Comparison of ENCODE assay signal across 16 mouse cellular contexts in genomic region chr19:16490756-16491155, GRCm38 (mm10). TPM values are rescaled to one million over a fixed set of nuclear protein-coding genes. Genes with fewer than 3 reads are reported as not detected.
A peak's percentile ranks its signal among the peaks of the same experiment; 100 is the strongest.
DNase-seq lines count a peak whose midpoint lies in the region; ATAC-seq and TF ChIP-seq lines count a peak whose summit lies in the region.
"Had no signal": no experiment of that assay in that cellular context is flagged by ENCODE, and none has a peak within 500 bp of the region (broad histone marks: within the 10 kb centered on the region; RNA-seq: fewer than 3 reads in every experiment).

No protein-coding gene starts in this region.

- H3K27ac ChIP-seq in heart, embryonic 11.5 days (ENCODE audit: low read depth, low read length) = no peak overlapping the region
- H3K27ac ChIP-seq in lung, embryonic 16.5 days (ENCODE audit: low read length) = peak overlapping the region; percentile 58
- peak overlapping the region; percentile 27; the same call in 1 of the 2 replicates for H3K27ac ChIP-seq in embryonic facial prominence, embryonic 12.5 days
- H3K27ac ChIP-seq in limb, embryonic 14.5 days (replicated peaks; ENCODE audit: low read depth, low read length) = peak overlapping the region; percentile 56; the same call in 1 of the 2 replicates
- H3K27ac ChIP-seq in hindbrain, embryonic 12.5 days = no peak overlapping the region
- H3K27ac ChIP-seq: hindbrain, embryonic 15.5 days; liver, embryonic 15.5 days; midbrain, embryonic 15.5 days had no signal

- no peak overlapping the region for H3K9ac ChIP-seq in heart, embryonic 11.5 days (ENCODE audit: low read depth, low read length)
- no peak overlapping the region for H3K9ac ChIP-seq in lung, embryonic 16.5 days (ENCODE audit: low read length)
- no peak overlapping the region for H3K9ac ChIP-seq in embryonic facial prominence, embryonic 12.5 days
- H3K9ac ChIP-seq in limb, embryonic 14.5 days (ENCODE audit: low read depth, low read length, severe bottlenecking) = no peak overlapping the region
- H3K9ac ChIP-seq in hindbrain, embryonic 12.5 days = no peak overlapping the region
- H3K9ac ChIP-seq: hindbrain, embryonic 15.5 days; liver, embryonic 15.5 days; midbrain, embryonic 15.5 days had no signal

- H3K9me3 ChIP-seq in heart, embryonic 11.5 days (replicated peaks; ENCODE audit: control insufficient read depth, low read length) = no peaks in the 10 kb centered on the region
- no peaks in the 10 kb centered on the region for H3K9me3 ChIP-seq in lung, embryonic 16.5 days (ENCODE audit: control insufficient read depth, low read length)
- no peaks in the 10 kb centered on the region for H3K9me3 ChIP-seq in embryonic facial prominence, embryonic 12.5 days
- H3K9me3 ChIP-seq in limb, embryonic 14.5 days (ENCODE audit: control insufficient read depth, low read length) = no peaks in the 10 kb centered on the region
- H3K9me3 ChIP-seq in hindbrain, embryonic 12.5 days (replicated peaks) = no peaks in the 10 kb centered on the region
- H3K9me3 ChIP-seq: hindbrain, embryonic 15.5 days; liver, embryonic 15.5 days; midbrain, embryonic 15.5 days had no signal

- no peak overlapping the region for H3K4me3 ChIP-seq in heart, embryonic 11.5 days (ENCODE audit: low read depth, low read length)
- H3K4me3 ChIP-seq in lung, embryonic 16.5 days (ENCODE audit: low read length) = no peak overlapping the region
- H3K4me3 ChIP-seq in lung, adult 2 months (replicated peaks; ENCODE audit: extremely low read depth, low read depth, low read length) = no peak overlapping the region
- no peak overlapping the region for H3K4me3 ChIP-seq in embryonic facial prominence, embryonic 12.5 days
- no peak overlapping the region for H3K4me3 ChIP-seq in limb, embryonic 14.5 days (replicated peaks; ENCODE audit: low read length)
- H3K4me3 ChIP-seq in hindbrain, embryonic 12.5 days = no peak overlapping the region
- H3K4me3 ChIP-seq: hindbrain, embryonic 15.5 days; liver, embryonic 15.5 days; midbrain, embryonic 15.5 days had no signal

- 57% methylated on average over 12 of the region's 12 CpGs for WGBS in heart, embryonic 11.5 days (ENCODE audit: insufficient replicate concordance)
- WGBS in lung, embryonic 16.5 days = 31% methylated on average over 12 of the region's 12 CpGs
- 53% methylated on average over 12 of the region's 12 CpGs for WGBS in lung, adult 2 months
- 41% methylated on average over 12 of the region's 12 CpGs for WGBS in embryonic facial prominence, embryonic 12.5 days
- WGBS in limb, embryonic 14.5 days = 53% methylated on average over 12 of the region's 12 CpGs
- 77% methylated on average over 12 of the region's 12 CpGs for WGBS in hindbrain, embryonic 12.5 days

- H3K27me3 ChIP-seq in heart, embryonic 11.5 days (ENCODE audit: control insufficient read depth, insufficient read depth, low read length) = no peaks in the 10 kb centered on the region
- no peaks in the 10 kb centered on the region for H3K27me3 ChIP-seq in lung, embryonic 16.5 days (ENCODE audit: control insufficient read depth, insufficient read depth, low read depth, low read length)
- H3K27me3 ChIP-seq in embryonic facial prominence, embryonic 12.5 days = no peaks in the 10 kb centered on the region
- no peaks in the 10 kb centered on the region for H3K27me3 ChIP-seq in limb, embryonic 14.5 days (ENCODE audit: control insufficient read depth, insufficient read depth, low read length)
- no peaks in the 10 kb centered on the region for H3K27me3 ChIP-seq in hindbrain, embryonic 12.5 days
- H3K27me3 ChIP-seq: hindbrain, embryonic 15.5 days; liver, embryonic 15.5 days; midbrain, embryonic 15.5 days had no signal

- no peak for TF ChIP-seq CTCF in lung, adult 2 months (IDR thresholded peaks at IDR 0.05; ENCODE audit: insufficient read depth, low read length)

- TF ChIP-seq POLR2A in lung, adult 2 months (IDR thresholded peaks at IDR 0.05; ENCODE audit: borderline replicate concordance, extremely low read depth, low read depth, low read length) = no peak
- TF ChIP-seq POLR2A in limb, embryonic 14.5 days (IDR thresholded peaks at IDR 0.05; ENCODE audit: borderline replicate concordance, extremely low read depth, insufficient read depth, insufficient read length) = no peak

- DNase-seq in heart, adult 8-10 months (ENCODE audit: low spot score) = peak; percentile 4
- no peak for DNase-seq in lung, adult 2 months
- DNase-seq in limb, embryonic 14.5 days (ENCODE audit: low spot score) = peak; percentile 18
- no peak for DNase-seq in cerebellum, postnatal 10 days
- DNase-seq: adrenal gland, postnatal 14 days; cerebellum, adult 2 months; heart, postnatal 10 days; right cerebral cortex, postnatal 25 days had no signal

- H3K4me1 ChIP-seq in heart, embryonic 11.5 days (ENCODE audit: control insufficient read depth, insufficient read depth, low read length) = no peaks in the 10 kb centered on the region
- peaks cover 11% of the 10 kb centered on the region for H3K4me1 ChIP-seq in lung, embryonic 16.5 days (replicated peaks; ENCODE audit: control insufficient read depth, insufficient read depth, low read length)
- no peaks in the 10 kb centered on the region for H3K4me1 ChIP-seq in lung, adult 2 months (ENCODE audit: control insufficient read depth, insufficient read depth, low read length)
- H3K4me1 ChIP-seq in embryonic facial prominence, embryonic 12.5 days = peaks cover 14% of the 10 kb centered on the region; the same call in 1 of the 2 replicates
- peaks cover 14% of the 10 kb centered on the region for H3K4me1 ChIP-seq in limb, embryonic 14.5 days (ENCODE audit: control insufficient read depth, insufficient read depth, low read length)
- H3K4me1 ChIP-seq in hindbrain, embryonic 12.5 days = 0 out of 2 replicates have a peak, but pooled peaks cover 5% of the 10 kb centered on the region
- H3K4me1 ChIP-seq: hindbrain, embryonic 15.5 days; midbrain, embryonic 15.5 days had no signal

- no peaks in the 10 kb centered on the region for H3K36me3 ChIP-seq in heart, embryonic 11.5 days (ENCODE audit: control insufficient read depth, insufficient read depth, low read length)
- H3K36me3 ChIP-seq in lung, embryonic 16.5 days (ENCODE audit: control insufficient read depth, insufficient read depth, low read length) = no peaks in the 10 kb centered on the region
- no peaks in the 10 kb centered on the region for H3K36me3 ChIP-seq in embryonic facial prominence, embryonic 12.5 days
- no peaks in the 10 kb centered on the region for H3K36me3 ChIP-seq in limb, embryonic 14.5 days (ENCODE audit: control insufficient read depth, insufficient read depth, low read length)
- no peaks in the 10 kb centered on the region for H3K36me3 ChIP-seq in hindbrain, embryonic 12.5 days
- H3K36me3 ChIP-seq: hindbrain, embryonic 15.5 days; liver, embryonic 15.5 days; midbrain, embryonic 15.5 days had no signal

- ATAC-seq in heart, embryonic 11.5 days (replicated peaks; ENCODE audit: insufficient number of reproducible peaks, low FRiP score, low TSS enrichment) = no peak
- ATAC-seq in lung, embryonic 16.5 days (ENCODE audit: low read depth) = peak; percentile 95
- no peak for ATAC-seq in embryonic facial prominence, embryonic 12.5 days (ENCODE audit: insufficient number of reproducible peaks, insufficient read depth, low FRiP score, low TSS enrichment)
- no peak for ATAC-seq in limb, embryonic 14.5 days (ENCODE audit: low FRiP score, low read depth)
- no peak for ATAC-seq in hindbrain, embryonic 12.5 days (ENCODE audit: low FRiP score)
- ATAC-seq: intestine, postnatal 0 days; midbrain, embryonic 15.5 days had no signal

- no peak overlapping the region for H3K4me2 ChIP-seq in heart, embryonic 11.5 days
- H3K4me2 ChIP-seq in lung, embryonic 16.5 days (ENCODE audit: low read depth, low read length) = no peak overlapping the region
- H3K4me2 ChIP-seq in embryonic facial prominence, embryonic 12.5 days (replicated peaks) = no peak overlapping the region
- H3K4me2 ChIP-seq in limb, embryonic 14.5 days (replicated peaks; ENCODE audit: low read depth, low read length, severe bottlenecking) = no peak overlapping the region
- no peak overlapping the region for H3K4me2 ChIP-seq in hindbrain, embryonic 12.5 days (replicated peaks)
- H3K4me2 ChIP-seq: hindbrain, embryonic 15.5 days; liver, embryonic 15.5 days; midbrain, embryonic 15.5 days had no signal

RNA-seq across cellular contexts. Expression of gene Gna14, which starts 55.2 kb away (rescaled TPM):
- under 1 TPM; 0.23 to 0.59 (median 0.39) TPM for total RNA-seq in heart, adult 8-10 months (2022)
- 1.3 and 1.4 TPM in 2 replicates for polyA plus RNA-seq in heart, embryonic 11.5 days (2014; fragmentation: Nextera tagmentation; extraction: Ambion mirVana)
- polyA plus RNA-seq in lung, embryonic 16.5 days (2015; fragmentation: Nextera tagmentation; extraction: Ambion mirVana) = 10.7 and 11.4 TPM in 2 replicates
- 15.2 and 16.5 TPM in 2 replicates for polyA plus RNA-seq in lung, adult 2 months (2012; rRNA removed)
- polyA plus RNA-seq in embryonic facial prominence, embryonic 12.5 days (2016; fragmentation: Nextera tagmentation; extraction: Ambion mirVana) = 0.83 and 0.99 TPM in 2 replicates
- polyA plus RNA-seq in limb, embryonic 14.5 days (2012; rRNA removed) = 3.9 and 4.0 TPM in 2 replicates
- polyA plus RNA-seq in limb, embryonic 14.5 days (2014; fragmentation: Nextera tagmentation; extraction: Ambion mirVana) = 4.3 and 4.9 TPM in 2 replicates
- 0.78 and 0.80 TPM in 2 replicates for polyA plus RNA-seq in hindbrain, embryonic 12.5 days (2016; fragmentation: Nextera tagmentation; extraction: Ambion mirVana)

Comparison
In these comparisons a context has a peak if more than half of its experiments do, and no peak if none do; other contexts are left out.
1. DNase-seq: peak in heart, adult 8-10 months (single experiment) and limb, embryonic 14.5 days (single experiment); none in lung, adult 2 months (single experiment) and cerebellum, postnatal 10 days (0 of 2).
2. H3K27ac ChIP-seq: peak in lung, embryonic 16.5 days (single experiment), embryonic facial prominence, embryonic 12.5 days (single experiment) and limb, embryonic 14.5 days (single experiment); none in heart, embryonic 11.5 days (single experiment) and hindbrain, embryonic 12.5 days (single experiment).